Mouse (Mus musculus): ENCODE data around the gene Slc31a2. TPM values are rescaled to one million over a fixed set of nuclear protein-coding genes. Genes with fewer than 3 reads are reported as not detected.
"Not testable (repeated sequence)": the region's sequence is repeated elsewhere in the genome, so short reads cannot be mapped to it uniquely, and the experiment has no call there.

Gene Slc31a2
- total RNA-seq, 2 experiments from 2014 or later: 8.0 to 8.4 TPM

DNA sequence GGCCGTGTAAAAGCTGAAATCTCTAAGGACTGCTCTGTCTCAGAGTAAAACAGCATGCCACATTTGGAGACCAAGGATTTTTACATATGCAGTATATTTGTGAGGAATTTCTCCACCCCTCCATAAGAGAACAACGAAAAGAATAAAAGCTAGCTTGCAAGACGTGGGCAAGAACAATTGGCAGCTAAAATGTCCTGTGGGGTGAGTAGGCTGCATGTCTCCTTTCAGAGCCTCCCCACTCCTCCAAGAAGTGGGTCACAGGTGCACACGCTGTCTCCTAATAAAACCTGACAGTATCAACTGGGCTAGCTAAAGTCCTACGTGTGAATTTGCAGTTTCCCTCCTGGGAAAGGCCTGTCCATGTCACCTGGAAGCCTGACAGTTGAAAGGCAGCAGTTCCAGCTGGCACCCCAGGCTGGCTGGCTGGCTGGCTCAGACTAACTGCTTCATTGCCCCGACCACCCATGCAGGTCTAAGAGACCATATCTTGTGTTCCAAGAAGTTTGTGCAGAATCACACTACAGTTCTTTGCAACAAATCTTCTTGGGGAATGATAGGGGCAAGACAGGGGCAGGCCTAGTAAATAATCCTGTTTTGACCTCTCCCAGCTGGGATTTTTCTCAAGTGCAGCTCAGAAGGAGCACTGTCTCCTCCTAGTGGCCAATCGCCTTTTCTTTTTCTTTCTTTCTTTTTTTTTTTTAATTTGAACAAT, 927 bp downstream of the Slc31a2 start:
- Histone ChIP-seq H3K4me3 (no peak overlapping the region), H3K27ac (no peak overlapping the region)
- peak; percentile 68 for TF ChIP-seq CTCF (IDR thresholded peaks at IDR 0.05)
- intact Hi-C loops (cut with DNase I): no loop called here
- DNase-seq (ENCODE audit: extremely low spot score in 1 of 2, low spot score in 2 of 2): no peak

GRCm38 (mm10) chr4:62265154-62265836, 2.9 kb downstream of the Slc31a2 start:
- TF ChIP-seq CTCF (IDR thresholded peaks at IDR 0.05): no peak
- intact Hi-C loops (cut with DNase I): no loop called here
- no peak overlapping the region for H3K4me3 ChIP-seq
- H3K27ac ChIP-seq: no peak overlapping the region
- DNase-seq (ENCODE audit: extremely low spot score in 1 of 2, low spot score in 2 of 2): no peak

- DNase-seq (ENCODE audit: extremely low spot score in 1 of 2, low spot score in 2 of 2); H3K4me3 ChIP-seq; intact Hi-C loops (cut with DNase I); H3K27ac ChIP-seq: not testable (repeated sequence)
Observed at GRCm38 (mm10) chr4:62266016-62266415, 3.7 kb downstream of the Slc31a2 start.

DNA sequence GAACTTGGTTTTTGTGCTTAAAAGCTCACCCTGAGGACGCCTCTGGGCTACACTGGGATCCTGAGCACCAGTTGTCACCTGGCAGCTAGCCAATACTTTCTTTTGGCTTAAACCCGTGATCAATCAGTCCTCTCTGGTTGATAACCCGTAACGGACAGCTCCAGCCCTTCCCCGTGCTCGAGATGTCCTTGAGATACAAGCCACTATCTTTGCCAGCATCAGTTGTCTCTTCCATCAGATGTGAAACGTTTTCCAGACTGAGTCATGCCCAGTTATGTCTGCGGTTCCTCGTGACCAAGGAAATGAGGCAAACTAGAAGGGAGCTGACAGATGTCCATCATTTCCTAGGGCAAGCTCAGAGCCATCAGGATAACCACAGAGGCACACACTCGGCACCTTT, 4.7 kb downstream of the Slc31a2 start:
- no peak for TF ChIP-seq CTCF (IDR thresholded peaks at IDR 0.05)
- H3K27ac ChIP-seq: no peak overlapping the region
- no peak overlapping the region for H3K4me3 ChIP-seq
- DNase-seq (ENCODE audit: extremely low spot score in 1 of 2, low spot score in 2 of 2): no peak
- intact Hi-C loops (cut with DNase I): no loop called here

- peak in 1 of 2 experiments; percentile 6 for DNase-seq (ENCODE audit: extremely low spot score in 1 of 2, low spot score in 2 of 2)
- TF ChIP-seq CTCF (IDR thresholded peaks at IDR 0.05): no peak
- intact Hi-C loops (cut with DNase I): no loop called here
- H3K4me3 ChIP-seq: no peak overlapping the region
- no peak overlapping the region for H3K27ac ChIP-seq
Observed at GRCm38 (mm10) chr4:62272696-62273095, 10.3 kb downstream of the Slc31a2 start.

DNA sequence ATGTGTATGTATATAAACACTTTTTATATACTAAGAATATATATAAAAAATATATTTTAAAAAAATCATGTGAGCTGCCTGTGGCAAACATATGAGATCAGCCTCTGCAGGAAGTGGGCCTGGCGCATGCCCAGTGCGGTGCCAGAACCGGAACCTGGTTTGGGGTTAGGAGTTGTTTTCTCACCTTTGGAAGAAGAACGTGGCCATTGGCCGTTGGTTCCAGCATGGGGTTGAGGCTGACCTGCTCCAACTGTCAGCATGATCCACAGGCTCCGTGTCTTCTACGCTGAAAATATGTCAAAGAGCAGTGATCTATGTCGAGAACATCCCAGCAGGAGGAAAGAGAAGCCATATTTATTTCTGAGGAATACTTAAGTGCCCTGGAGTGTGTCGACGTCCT, 11.6 kb downstream of the Slc31a2 start:
- Histone ChIP-seq H3K4me3 (no peak overlapping the region), H3K27ac (no peak overlapping the region)
- no peak for DNase-seq (ENCODE audit: extremely low spot score in 1 of 2, low spot score in 2 of 2)
- intact Hi-C loops (cut with DNase I): no loop called here
- no peak for TF ChIP-seq CTCF (IDR thresholded peaks at IDR 0.05)

DNA sequence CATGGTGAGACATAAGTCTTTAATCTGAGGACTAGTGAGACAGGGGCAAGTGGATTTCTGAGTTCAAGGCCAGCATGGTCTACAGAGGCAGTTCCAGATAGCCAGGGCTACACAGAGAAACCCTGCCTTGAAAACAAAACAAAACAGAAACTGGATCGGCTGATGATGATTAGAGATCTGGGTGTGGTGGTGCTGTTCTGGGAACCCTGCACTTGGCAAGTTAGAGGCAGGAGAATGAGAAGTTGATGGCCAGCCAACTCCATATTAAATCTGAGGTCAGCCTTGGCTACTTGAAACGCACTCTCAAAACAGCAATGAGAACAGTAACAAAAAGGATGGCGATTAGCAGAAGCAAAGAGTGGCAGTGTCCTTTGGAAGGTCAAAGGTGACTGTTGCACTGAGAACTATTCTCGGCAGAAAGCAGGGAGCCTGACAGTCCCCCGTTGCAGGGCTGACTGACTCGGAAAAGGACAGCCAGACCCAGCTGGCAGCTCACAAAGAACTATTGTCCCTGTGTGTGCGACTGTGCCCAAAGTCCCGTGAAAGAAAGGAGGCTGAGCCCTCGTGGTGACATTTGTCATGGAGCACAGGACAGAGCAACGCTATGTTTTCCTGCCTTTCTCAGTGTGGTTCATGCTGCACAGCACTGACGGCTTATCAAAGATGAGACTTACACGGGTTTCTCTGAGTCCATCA, 12.6 kb downstream of the Slc31a2 start:
- intact Hi-C loops (cut with DNase I): no loop called here
- TF ChIP-seq CTCF (IDR thresholded peaks at IDR 0.05): no peak
- H3K4me3 ChIP-seq: no peak overlapping the region
- peak in 1 of 2 experiments; percentile 9 for DNase-seq (ENCODE audit: extremely low spot score in 1 of 2, low spot score in 2 of 2)
- no peak overlapping the region; the same call in 1 of the 2 replicates for H3K27ac ChIP-seq

- intact Hi-C loops (cut with DNase I): no loop called here
- TF ChIP-seq CTCF (IDR thresholded peaks at IDR 0.05): no peak
- no peak overlapping the region for H3K4me3 ChIP-seq
- peak in 1 of 2 experiments; percentile 3 for DNase-seq (ENCODE audit: extremely low spot score in 1 of 2, low spot score in 2 of 2)
- H3K27ac ChIP-seq: no peak overlapping the region
Observed at GRCm38 (mm10) chr4:62276642-62277041, 14.3 kb downstream of the Slc31a2 start.

GRCm38 (mm10) chr4:62277222-62277621, 14.9 kb downstream of the Slc31a2 start:
- Histone ChIP-seq H3K4me3 (no peak overlapping the region), H3K27ac (no peak overlapping the region)
- DNase-seq (ENCODE audit: extremely low spot score in 1 of 2, low spot score in 2 of 2): peak in 1 of 2 experiments; percentile 1
- TF ChIP-seq CTCF (IDR thresholded peaks at IDR 0.05): no peak; the same call in 1 of the 2 replicates
- intact Hi-C loops (cut with DNase I): no loop called here

DNA sequence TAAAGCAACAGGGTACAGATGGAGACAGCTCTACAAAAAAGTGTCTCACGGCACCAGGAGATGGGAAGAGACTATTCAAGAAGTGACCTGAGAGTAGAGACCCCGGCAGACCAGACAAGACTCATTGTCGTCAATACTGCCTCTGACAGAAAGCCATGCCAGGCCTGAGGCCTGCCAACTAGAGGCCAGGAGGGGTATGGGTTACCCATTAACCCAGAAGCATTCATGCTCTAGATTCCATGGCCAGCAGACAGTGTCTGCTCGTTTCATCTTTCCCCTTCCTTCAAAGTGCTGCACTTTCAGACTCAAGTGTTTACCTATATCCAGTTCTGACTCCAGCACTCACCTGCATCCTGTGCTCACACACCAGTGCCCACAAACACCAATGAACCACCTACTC, 15.7 kb downstream of the Slc31a2 start:
- Histone ChIP-seq H3K27ac (no peak overlapping the region), H3K4me3 (no peak overlapping the region)
- intact Hi-C loops (cut with DNase I): no loop called here
- no peak for TF ChIP-seq CTCF (IDR thresholded peaks at IDR 0.05)
- DNase-seq (ENCODE audit: extremely low spot score in 1 of 2, low spot score in 2 of 2): peak in 1 of 2 experiments; percentile 4

GRCm38 (mm10) chr4:62281319-62281718, 19.0 kb downstream of the Slc31a2 start:
- intact Hi-C loops (cut with DNase I): no loop called here
- Histone ChIP-seq H3K27ac (no peak overlapping the region), H3K4me3 (no peak overlapping the region)
- TF ChIP-seq CTCF (IDR thresholded peaks at IDR 0.05): no peak
- DNase-seq (ENCODE audit: extremely low spot score in 1 of 2, low spot score in 2 of 2): no peak

DNA sequence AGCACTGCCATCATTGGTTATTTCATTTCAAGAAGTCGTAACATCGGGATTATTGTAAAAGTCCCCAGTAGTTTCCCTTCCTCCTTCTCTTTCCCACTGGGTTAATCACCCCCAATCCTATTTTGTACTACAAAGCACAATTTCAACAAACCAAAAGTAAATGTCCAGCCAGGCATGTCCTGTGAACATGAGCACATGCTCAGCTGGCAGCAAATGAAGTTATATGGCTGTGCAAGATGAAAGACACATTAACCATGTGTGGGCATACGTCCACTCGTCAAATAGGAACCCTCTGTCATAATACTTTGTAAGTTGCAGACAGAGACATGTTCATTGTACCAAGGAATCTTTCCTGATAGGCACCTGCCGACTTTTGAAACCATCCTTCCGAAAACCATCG, 20.6 kb downstream of the Slc31a2 start:
- TF ChIP-seq CTCF (IDR thresholded peaks at IDR 0.05): no peak
- no peak for DNase-seq (ENCODE audit: extremely low spot score in 1 of 2, low spot score in 2 of 2)
- Histone ChIP-seq H3K27ac (no peak overlapping the region), H3K4me3 (no peak overlapping the region)
- intact Hi-C loops (cut with DNase I): no loop called here

Data from left cerebral cortex, adult 2 months (tissue).